Mouse (Mus musculus) kidney, adult 2 months (tissue): ENCODE data around the gene Orai3. TPM values are rescaled to one million over a fixed set of nuclear protein-coding genes. Genes with fewer than 3 reads are reported as not detected.
A peak's percentile ranks its signal among the peaks of the same experiment; 100 is the strongest.

Experiments
- DNase-seq: peaks from one replicate; pipeline ENCODE4 v3.0.0; 2021
- H3K27ac ChIP-seq: fragments of 200-500 bp; 2 replicates; pipeline ENCODE4 v1.5.1; 2012; ENCODE audit warnings: low read depth, low read length, control low read depth, inconsistent platforms; ENCODE audit not compliant: insufficient read depth
- H3K27me3 ChIP-seq: fragments of 200-500 bp; replicated peaks from 2 replicates; pipeline ENCODE4 v1.6.1; 2012; ENCODE audit warnings: mild to moderate bottlenecking, moderate library complexity, low read length, inconsistent platforms; ENCODE audit not compliant: control insufficient read depth, insufficient read depth
- H3K36me3 ChIP-seq: fragments of 200-500 bp; 2 replicates; pipeline ENCODE4 v1.6.1; 2012; ENCODE audit warnings: mild to moderate bottlenecking, moderate library complexity, low read length, inconsistent platforms; ENCODE audit not compliant: control insufficient read depth, insufficient read depth
- H3K4me1 ChIP-seq: fragments of 200-500 bp; 2 replicates; pipeline ENCODE4 v1.6.1; 2011; ENCODE audit warnings: low read length; ENCODE audit not compliant: control insufficient read depth, insufficient read depth
- H3K4me3 ChIP-seq: fragments of 200-500 bp; 2 replicates; pipeline ENCODE4 v1.5.1; 2011; ENCODE audit warnings: mild to moderate bottlenecking, low read depth, low read length, control low read depth; ENCODE audit not compliant: insufficient read depth
- CTCF ChIP-seq: fragments of 200-500 bp; conservative IDR thresholded peaks from 2 replicates; pipeline ENCODE4 v1.5.1; 2011; ENCODE audit warnings: low read depth, mild to moderate bottlenecking, control low read depth, low read length, moderate library complexity, mixed read lengths; ENCODE audit not compliant: insufficient read depth, insufficient read length
- POLR2A ChIP-seq: fragments of 200-500 bp; IDR thresholded peaks from one replicate; pipeline ENCODE4 v1.6.1; 2011; ENCODE audit warnings: low read depth, low read length, control low read depth
- WGBS: fragments of 180-500 bp; shearing (Covaris S2); methylation state at CpG from one replicate; pipeline ENCODE4 v1.1.7; 2018; 5-methylcytosine and 5-hydroxymethylcytosine counted together
- polyA plus RNA-seq: library from polyadenylated mRNA; depleted of rRNA; stranded (reverse); fragments of >200 nt; gene quantifications from 2 replicates; pipeline ENCODE4 v1.2.3, GENCODE M21; 2012

Orai3 gene
- polyA plus RNA-seq, 1 experiment: 34.6 TPM

GRCm38 (mm10) chr7:127776878-127777473 is 7.4 kb downstream of the Orai3 start:
- TF ChIP-seq POLR2A (no peak), CTCF (0 out of 2 replicates have a peak, but pooled peaks have one; percentile 6)
- H3K27ac ChIP-seq: peak overlapping the region; percentile 100
- WGBS: under 1% methylated on average over 68 of the region's 70 CpGs

GRCm38 (mm10) chr7:127777474-127778266 is 8.1 kb downstream of the Orai3 start:
- 2% methylated on average over 48 of the region's 66 CpGs for WGBS
- H3K27ac ChIP-seq: peak overlapping the region; percentile 100
- peaks cover 3% of the 10 kb centered on the region; the same call in 1 of the 2 replicates for H3K36me3 ChIP-seq
- no peak for TF ChIP-seq CTCF
- TF ChIP-seq POLR2A: no peak
- peak overlapping the region; percentile 90 for H3K4me3 ChIP-seq
- peaks cover 3% of the 10 kb centered on the region; the same call in 1 of the 2 replicates for H3K4me1 ChIP-seq
- peak; percentile 63 for DNase-seq
- no peaks in the 10 kb centered on the region for H3K27me3 ChIP-seq

More at GRCm38 (mm10) chr7:127776878-127777473, 7.4 kb downstream of the Orai3 start:
- peak overlapping the region; percentile 90 for H3K4me3 ChIP-seq
- DNase-seq: peak; percentile 98
- peaks cover 3% of the 10 kb centered on the region; the same call in 1 of the 2 replicates for H3K4me1 ChIP-seq
- no peaks in the 10 kb centered on the region for H3K27me3 ChIP-seq
- 0 out of 2 replicates have a peak, but pooled peaks cover under 1% of the 10 kb centered on the region for H3K36me3 ChIP-seq

GRCm38 (mm10) chr7:127778350-127778749 is 8.7 kb downstream of the Orai3 start:
- TF ChIP-seq CTCF: no peak
- no peak for TF ChIP-seq POLR2A
- peaks cover 3% of the 10 kb centered on the region; the same call in 1 of the 2 replicates for H3K4me1 ChIP-seq
- H3K27ac ChIP-seq: no peak overlapping the region
- peak overlapping the region; percentile 90; the same call in 1 of the 2 replicates for H3K4me3 ChIP-seq
- no peak for DNase-seq
- peaks cover 3% of the 10 kb centered on the region; the same call in 1 of the 2 replicates for H3K36me3 ChIP-seq
- WGBS: 78% methylated on average over 4 of the region's 4 CpGs
- H3K27me3 ChIP-seq: no peaks in the 10 kb centered on the region

- peaks cover 10% of the 10 kb centered on the region for H3K36me3 ChIP-seq
- H3K4me1 ChIP-seq: no peaks in the 10 kb centered on the region
- WGBS: 90% methylated on average over 7 of the region's 7 CpGs
- no peak within 1 kb of the TSS for H3K27ac ChIP-seq
- DNase-seq: no peak
- no peak for TF ChIP-seq CTCF
- no peaks in the 10 kb centered on the region for H3K27me3 ChIP-seq
- H3K4me3 ChIP-seq: no peak within 1 kb of the TSS
These were observed 15.7 kb downstream of the Orai3 start, which contains the start of gene Gm49388 for GRCm38 (mm10) chr7:127785308-127785707. Gene Gm49388 (plus strand): TSS chr7:127785608.

- peaks cover 7% of the 10 kb centered on the region; the same call in 1 of the 2 replicates for H3K4me1 ChIP-seq
- no peak overlapping the region for H3K4me3 ChIP-seq
- H3K27me3 ChIP-seq: no peaks in the 10 kb centered on the region
- no peak for TF ChIP-seq POLR2A
- TF ChIP-seq CTCF: no peak
- peaks cover 2% of the 10 kb centered on the region for H3K36me3 ChIP-seq
- 92% methylated on average over 23 of the region's 23 CpGs for WGBS
- DNase-seq: no peak
- H3K27ac ChIP-seq: no peak overlapping the region
These were observed 27.6 kb downstream of the Orai3 start for GRCm38 (mm10) chr7:127797076-127797845.

- Histone ChIP-seq H3K4me3 (no peak overlapping the region), H3K27ac (no peak overlapping the region), H3K4me1 (peaks cover 7% of the 10 kb centered on the region; the same call in 1 of the 2 replicates), H3K27me3 (no peaks in the 10 kb centered on the region), H3K36me3 (peaks cover 2% of the 10 kb centered on the region; the same call in 1 of the 2 replicates)
- no peak for TF ChIP-seq POLR2A
- no peak for TF ChIP-seq CTCF
- no peak for DNase-seq
- WGBS: 82% methylated on average over 4 of the region's 4 CpGs
These were observed 29.0 kb downstream of the Orai3 start for GRCm38 (mm10) chr7:127798591-127798990.
